Mouse (Mus musculus) limb, embryonic 12.5 days (tissue): ENCODE measurements at regions not wholly inside any gene's neighbourhood (a gene's known extent, or its start where the extent isn't known, plus 50 kb on each side); places are given as distances from the start of the nearest gene placed in this dataset.
"Not testable (repeated sequence)": the region's sequence is repeated elsewhere in the genome, so short reads cannot be mapped to it uniquely, and the experiment has no call there.

Source experiments
- ATAC-seq: fragments of 200-750 bp; cut with Nextera tagmentation; 2 replicates; pipeline ENCODE4 v1.8.0; 2017; ENCODE audit warnings: low read depth, moderate TSS enrichment; ENCODE audit not compliant: insufficient number of reproducible peaks, insufficient read depth, low FRiP score, low TSS enrichment
- H3K27ac ChIP-seq: fragments of 300-500 bp; sonication (generic); 2 replicates; pipeline ENCODE4 v1.5.1; 2016; ENCODE audit warnings: mild to moderate bottlenecking, moderate library complexity
- H3K27me3 ChIP-seq: fragments of 300-500 bp; sonication (generic); 2 replicates; pipeline ENCODE4 v1.6.1; 2016; ENCODE audit warnings: mild to moderate bottlenecking, moderate library complexity
- H3K36me3 ChIP-seq: fragments of 300-500 bp; sonication (generic); 2 replicates; pipeline ENCODE4 v1.6.1; 2016; ENCODE audit warnings: mild to moderate bottlenecking, moderate library complexity
- H3K4me1 ChIP-seq: fragments of 300-500 bp; sonication (generic); replicated peaks from 2 replicates; pipeline ENCODE4 v1.6.1; 2016
- H3K4me2 ChIP-seq: fragments of 300-500 bp; sonication (generic); 2 replicates; pipeline ENCODE4 v1.6.1; 2016; ENCODE audit warnings: mild to moderate bottlenecking, moderate library complexity
- H3K4me3 ChIP-seq: fragments of 300-500 bp; sonication (generic); replicated peaks from 2 replicates; pipeline ENCODE4 v1.5.1; 2016; ENCODE audit warnings: mild to moderate bottlenecking
- H3K9ac ChIP-seq: fragments of 300-500 bp; sonication (generic); replicated peaks from 2 replicates; pipeline ENCODE4 v1.6.1; 2016; ENCODE audit warnings: mild to moderate bottlenecking, moderate library complexity
- H3K9me3 ChIP-seq: fragments of 300-500 bp; sonication (generic); 2 replicates; pipeline ENCODE4 v1.6.1; 2016; ENCODE audit warnings: mild to moderate bottlenecking, moderate library complexity
- WGBS: fragments of 180-500 bp; shearing (Covaris S2); methylation state at CpG from one replicate; pipeline ENCODE4 v1.1.7; 2016; 5-methylcytosine and 5-hydroxymethylcytosine counted together

DNA sequence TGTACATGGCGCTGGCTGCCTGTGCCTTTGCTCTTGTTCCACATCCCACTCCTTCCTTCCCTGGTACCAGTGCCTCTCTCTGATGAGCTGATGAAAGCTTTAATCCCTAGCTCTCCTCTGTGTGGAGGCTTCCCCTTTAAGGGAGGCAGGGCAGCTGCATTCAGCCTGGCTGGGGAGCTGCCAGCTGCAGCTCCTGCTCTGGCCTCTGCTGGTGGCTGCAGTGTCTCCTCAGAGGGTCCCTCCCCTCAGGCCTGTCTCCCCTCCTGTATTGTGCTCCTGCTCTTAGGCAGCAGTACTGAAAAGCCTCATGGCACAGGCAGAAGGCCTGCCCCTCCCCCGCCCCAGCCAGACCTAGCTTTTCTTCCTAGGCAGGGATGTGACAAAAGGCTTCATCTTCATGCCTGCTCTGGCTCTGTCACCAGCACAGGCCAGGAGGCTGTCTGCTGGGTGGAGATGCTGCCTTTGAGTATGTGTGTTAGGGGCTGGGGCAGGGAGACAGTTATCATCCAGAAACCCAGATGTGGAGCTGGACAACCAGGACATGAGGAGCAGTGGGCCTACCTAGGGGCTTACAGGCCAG lies 97.7 kb upstream of the Zcchc13 start:
- 0% methylated on average over 1 of the region's 2 CpGs for WGBS
- not testable (repeated sequence) for H3K4me3 ChIP-seq, H3K9me3 ChIP-seq, H3K27me3 ChIP-seq, H3K36me3 ChIP-seq, H3K9ac ChIP-seq
- Histone ChIP-seq H3K4me1 (peaks cover 13% of the 10 kb centered on the region), H3K27ac (peak overlapping the region; percentile 86), H3K4me2 (0 out of 2 replicates have a peak overlapping the region, but pooled peaks have one; percentile 30)
- peak; percentile 70 for ATAC-seq

DNA sequence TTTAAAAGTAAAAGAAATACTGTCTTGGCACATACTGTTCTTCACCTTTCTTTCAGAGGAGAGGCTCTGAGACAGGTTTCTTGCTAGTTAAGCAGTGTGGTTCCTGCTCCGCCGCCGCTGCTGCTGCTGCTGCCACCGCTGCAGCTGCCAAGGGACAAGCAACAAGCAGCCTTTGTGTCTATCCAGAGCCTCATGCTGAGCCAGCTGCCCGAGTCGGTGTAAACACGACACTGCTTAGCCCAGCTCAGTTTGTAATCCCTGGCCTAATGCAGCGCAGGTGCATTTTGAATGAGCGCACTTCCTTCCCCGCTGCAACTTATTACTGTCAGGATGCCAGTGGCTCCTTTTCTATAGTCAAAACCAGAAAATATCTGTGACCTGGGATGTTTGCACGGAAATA lies 97.1 kb upstream of the Zcchc13 start:
- peak; percentile 73 for ATAC-seq
- Histone ChIP-seq H3K9ac (no peak overlapping the region), H3K4me2 (peak overlapping the region; percentile 30), H3K27me3 (no peaks in the 10 kb centered on the region), H3K4me1 (peaks cover 13% of the 10 kb centered on the region), H3K27ac (peak overlapping the region; percentile 86), H3K4me3 (no peak overlapping the region), H3K9me3 (no peaks in the 10 kb centered on the region), H3K36me3 (no peaks in the 10 kb centered on the region)
- whole genome bisulfite sequencing, result 3% methylated on average over 11 of the region's 11 CpGs

GRCm38 (mm10) chrX:103533831-103534230 lies 96.6 kb upstream of the Zcchc13 start:
- Histone ChIP-seq H3K4me1 (peaks cover 13% of the 10 kb centered on the region), H3K4me3 (no peak overlapping the region), H3K9ac (no peak overlapping the region), H3K36me3 (no peaks in the 10 kb centered on the region), H3K9me3 (no peaks in the 10 kb centered on the region), H3K27ac (peak overlapping the region; percentile 86), H3K27me3 (no peaks in the 10 kb centered on the region), H3K4me2 (no peak overlapping the region)
- no peak for ATAC-seq
- 45% methylated on average over 1 of the region's 1 CpGs for WGBS

- Histone ChIP-seq H3K9me3 (no peaks in the 10 kb centered on the region), H3K4me2 (no peak overlapping the region), H3K27ac (no peak overlapping the region), H3K4me1 (no peaks in the 10 kb centered on the region), H3K9ac (no peak overlapping the region), H3K27me3 (no peaks in the 10 kb centered on the region), H3K36me3 (no peaks in the 10 kb centered on the region), H3K4me3 (no peak overlapping the region)
- 84% methylated on average over 5 of the region's 5 CpGs for WGBS
- ATAC-seq, result no peak
Measured at GRCm38 (mm10) chrX:103546490-103547202, 83.7 kb upstream of the Zcchc13 start.

- H3K27me3 ChIP-seq, result no peaks in the 10 kb centered on the region
- H3K9ac ChIP-seq, result no peak overlapping the region
- no peaks in the 10 kb centered on the region for H3K9me3 ChIP-seq
- WGBS, result 85% methylated on average over 14 of the region's 14 CpGs
- peak overlapping the region; percentile 64; the same call in 1 of the 2 replicates for H3K27ac ChIP-seq
- no peak overlapping the region for H3K4me3 ChIP-seq
- H3K4me2 ChIP-seq, result no peak overlapping the region
- ATAC-seq, result no peak
- H3K4me1 ChIP-seq, result peaks cover 5% of the 10 kb centered on the region; the same call in 1 of the 2 replicates
- H3K36me3 ChIP-seq, result no peaks in the 10 kb centered on the region
Measured at GRCm38 (mm10) chrX:103551304-103551703, 79.1 kb upstream of the Zcchc13 start.

DNA sequence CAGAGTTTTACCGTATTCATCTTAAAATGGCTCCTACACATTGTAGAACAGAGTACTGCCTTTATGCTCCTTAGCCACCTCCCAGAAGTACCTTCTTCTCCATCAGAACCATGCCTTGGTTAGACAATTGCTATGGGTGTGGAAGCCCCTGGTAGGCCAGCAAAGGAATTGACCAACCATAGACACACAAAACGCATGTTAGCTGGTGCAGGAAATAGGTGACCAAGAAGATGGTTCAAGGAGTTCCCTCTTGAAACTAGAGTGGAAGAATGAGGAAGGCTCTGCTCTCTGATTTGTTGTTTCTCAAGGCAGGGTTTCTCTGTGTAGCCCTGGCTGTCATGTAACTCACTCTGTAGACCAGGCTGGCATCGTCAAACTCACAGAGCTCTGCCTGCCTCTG lies 77.2 kb upstream of the Zcchc13 start:
- no peak overlapping the region for H3K4me3 ChIP-seq
- no peak overlapping the region for H3K4me2 ChIP-seq
- H3K36me3 ChIP-seq, result no peaks in the 10 kb centered on the region
- H3K9me3 ChIP-seq, result no peaks in the 10 kb centered on the region
- no peak for ATAC-seq
- 96% methylated on average over 3 of the region's 3 CpGs for WGBS
- no peak overlapping the region for H3K9ac ChIP-seq
- no peaks in the 10 kb centered on the region for H3K27me3 ChIP-seq
- peaks cover 8% of the 10 kb centered on the region; the same call in 1 of the 2 replicates for H3K4me1 ChIP-seq
- H3K27ac ChIP-seq, result no peak overlapping the region

GRCm38 (mm10) chrX:103553605-103554004 lies 76.8 kb upstream of the Zcchc13 start:
- no peaks in the 10 kb centered on the region for H3K36me3 ChIP-seq
- no peak overlapping the region for H3K9ac ChIP-seq
- H3K9me3 ChIP-seq, result no peaks in the 10 kb centered on the region
- H3K4me3 ChIP-seq, result no peak overlapping the region
- H3K4me1 ChIP-seq, result peaks cover 8% of the 10 kb centered on the region; the same call in 1 of the 2 replicates
- WGBS, result 91% methylated on average over 3 of the region's 3 CpGs
- no peak overlapping the region for H3K4me2 ChIP-seq
- ATAC-seq, result no peak
- no peaks in the 10 kb centered on the region for H3K27me3 ChIP-seq
- no peak overlapping the region for H3K27ac ChIP-seq

GRCm38 (mm10) chrX:103555041-103555986 lies 75.1 kb upstream of the Zcchc13 start:
- H3K4me2 ChIP-seq, H3K9me3 ChIP-seq, H3K4me1 ChIP-seq, H3K36me3 ChIP-seq, H3K4me3 ChIP-seq, H3K27me3 ChIP-seq, H3K9ac ChIP-seq: not testable (repeated sequence)
- ATAC-seq, result peak; percentile 80
- 42% methylated on average over 5 of the region's 5 CpGs for WGBS
- H3K27ac ChIP-seq, result 0 out of 2 replicates have a peak overlapping the region, but pooled peaks have one; percentile 12

GRCm38 (mm10) chrX:103556046-103556445 lies 74.3 kb upstream of the Zcchc13 start:
- H3K27ac ChIP-seq, result 0 out of 2 replicates have a peak overlapping the region, but pooled peaks have one; percentile 12
- no peaks in the 10 kb centered on the region for H3K36me3 ChIP-seq
- 67% methylated on average over 4 of the region's 4 CpGs for WGBS
- H3K9me3 ChIP-seq, result no peaks in the 10 kb centered on the region
- H3K9ac ChIP-seq, result no peak overlapping the region
- H3K4me3 ChIP-seq, result no peak overlapping the region
- no peak overlapping the region for H3K4me2 ChIP-seq
- no peak for ATAC-seq
- H3K27me3 ChIP-seq, result no peaks in the 10 kb centered on the region
- H3K4me1 ChIP-seq, result peaks cover 8% of the 10 kb centered on the region; the same call in 1 of the 2 replicates

- ATAC-seq, result no peak
- H3K9me3 ChIP-seq, result no peaks in the 10 kb centered on the region
- H3K36me3 ChIP-seq, result no peaks in the 10 kb centered on the region
- H3K4me1 ChIP-seq, result peaks cover 8% of the 10 kb centered on the region; the same call in 1 of the 2 replicates
- no peak overlapping the region for H3K4me2 ChIP-seq
- no peaks in the 10 kb centered on the region for H3K27me3 ChIP-seq
- 0 out of 2 replicates have a peak overlapping the region, but pooled peaks have one; percentile 8 for H3K27ac ChIP-seq
- H3K4me3 ChIP-seq, result no peak overlapping the region
- 58% methylated on average over 7 of the region's 7 CpGs for WGBS
- H3K9ac ChIP-seq, result no peak overlapping the region
Measured at GRCm38 (mm10) chrX:103556681-103557490, 73.5 kb upstream of the Zcchc13 start.
